Mouse (Mus musculus): ENCODE measurements at regions not wholly inside any gene's neighbourhood (a gene's known extent, or its start where the extent isn't known, plus 50 kb on each side); places are given as distances from the start of the nearest gene placed in this dataset.

- in situ Hi-C loops (cut with MboI; ENCODE audit: low sequenced_read_pairs): no loop called here
Measured at GRCm38 (mm10) chr15:64519207-64519628, 298.3 kb upstream of the Gm21798 start.

- in situ Hi-C loops (cut with MboI; ENCODE audit: low sequenced_read_pairs): no loop called here
Measured at GRCm38 (mm10) chr15:64520568-64520967, 296.9 kb upstream of the Gm21798 start.

GRCm38 (mm10) chr15:64532260-64533120 lies 285.0 kb upstream of the Gm21798 start:
- in situ Hi-C loops (cut with MboI; ENCODE audit: low sequenced_read_pairs): no loop called here

- in situ Hi-C loops (cut with MboI; ENCODE audit: low sequenced_read_pairs): no loop called here
Measured at GRCm38 (mm10) chr15:64533169-64533795, 284.2 kb upstream of the Gm21798 start.

GRCm38 (mm10) chr15:64534166-64534565 lies 283.3 kb upstream of the Gm21798 start:
- in situ Hi-C loops (cut with MboI; ENCODE audit: low sequenced_read_pairs): no loop called here

GRCm38 (mm10) chr15:64535160-64535559 lies 282.3 kb upstream of the Gm21798 start:
- in situ Hi-C loops (cut with MboI; ENCODE audit: low sequenced_read_pairs): no loop called here

GRCm38 (mm10) chr15:64541395-64541794 lies 276.1 kb upstream of the Gm21798 start:
- in situ Hi-C loops (cut with MboI; ENCODE audit: low sequenced_read_pairs): no loop called here

GRCm38 (mm10) chr15:64542250-64542901 lies 275.1 kb upstream of the Gm21798 start:
- in situ Hi-C loops (cut with MboI; ENCODE audit: low sequenced_read_pairs): no loop called here

- in situ Hi-C loops (cut with MboI; ENCODE audit: low sequenced_read_pairs): no loop called here
Measured at GRCm38 (mm10) chr15:64542908-64543307, 274.6 kb upstream of the Gm21798 start.

GRCm38 (mm10) chr15:64546035-64546434 lies 271.5 kb upstream of the Gm21798 start:
- in situ Hi-C loops (cut with MboI; ENCODE audit: low sequenced_read_pairs): no loop called here

- in situ Hi-C loops (cut with MboI; ENCODE audit: low sequenced_read_pairs): no loop called here
Measured at GRCm38 (mm10) chr15:64557540-64557939, 260.0 kb upstream of the Gm21798 start.

GRCm38 (mm10) chr15:64558220-64558619 lies 259.3 kb upstream of the Gm21798 start:
- in situ Hi-C loops (cut with MboI; ENCODE audit: low sequenced_read_pairs): no loop called here

- in situ Hi-C loops (cut with MboI; ENCODE audit: low sequenced_read_pairs): no loop called here
Measured at GRCm38 (mm10) chr15:64562431-64563111, 254.9 kb upstream of the Gm21798 start.

GRCm38 (mm10) chr15:64564703-64565102 lies 252.8 kb upstream of the Gm21798 start:
- in situ Hi-C loops (cut with MboI; ENCODE audit: low sequenced_read_pairs): no loop called here

- in situ Hi-C loops (cut with MboI; ENCODE audit: low sequenced_read_pairs): no loop called here
Measured at GRCm38 (mm10) chr15:64576891-64577535, 240.5 kb upstream of the Gm21798 start.

- in situ Hi-C loops (cut with MboI; ENCODE audit: low sequenced_read_pairs): no loop called here
Measured at GRCm38 (mm10) chr15:64578991-64579390, 238.5 kb upstream of the Gm21798 start.

- in situ Hi-C loops (cut with MboI; ENCODE audit: low sequenced_read_pairs): no loop called here
Measured at GRCm38 (mm10) chr15:64580481-64580880, 237.0 kb upstream of the Gm21798 start.

GRCm38 (mm10) chr15:64581046-64581445 lies 236.4 kb upstream of the Gm21798 start:
- in situ Hi-C loops (cut with MboI; ENCODE audit: low sequenced_read_pairs): no loop called here

- in situ Hi-C loops (cut with MboI; ENCODE audit: low sequenced_read_pairs): no loop called here
Measured at GRCm38 (mm10) chr15:64584129-64584528, 233.4 kb upstream of the Gm21798 start.

GRCm38 (mm10) chr15:64586776-64587175 lies 230.7 kb upstream of the Gm21798 start:
- in situ Hi-C loops (cut with MboI; ENCODE audit: low sequenced_read_pairs): no loop called here

All from CH12F3 (cell line).